Mouse (Mus musculus) embryonic fibroblast, embryonic 13.5 days (primary cell): ENCODE results near the gene Il17rd.

ENCODE experiments used
- CTCF ChIP-seq: IDR thresholded peaks from 2 replicates; pipeline ENCODE4 v1.5.1; 2011; ENCODE audit warnings: mild to moderate bottlenecking, control low read depth, low read length, moderate library complexity, borderline replicate concordance; ENCODE audit not compliant: insufficient read depth
- POLR2A ChIP-seq: IDR thresholded peaks from 2 replicates; pipeline ENCODE4 v1.6.1; 2011; ENCODE audit warnings: low read depth, mild to moderate bottlenecking, control low read depth, low read length, moderate library complexity

DNA sequence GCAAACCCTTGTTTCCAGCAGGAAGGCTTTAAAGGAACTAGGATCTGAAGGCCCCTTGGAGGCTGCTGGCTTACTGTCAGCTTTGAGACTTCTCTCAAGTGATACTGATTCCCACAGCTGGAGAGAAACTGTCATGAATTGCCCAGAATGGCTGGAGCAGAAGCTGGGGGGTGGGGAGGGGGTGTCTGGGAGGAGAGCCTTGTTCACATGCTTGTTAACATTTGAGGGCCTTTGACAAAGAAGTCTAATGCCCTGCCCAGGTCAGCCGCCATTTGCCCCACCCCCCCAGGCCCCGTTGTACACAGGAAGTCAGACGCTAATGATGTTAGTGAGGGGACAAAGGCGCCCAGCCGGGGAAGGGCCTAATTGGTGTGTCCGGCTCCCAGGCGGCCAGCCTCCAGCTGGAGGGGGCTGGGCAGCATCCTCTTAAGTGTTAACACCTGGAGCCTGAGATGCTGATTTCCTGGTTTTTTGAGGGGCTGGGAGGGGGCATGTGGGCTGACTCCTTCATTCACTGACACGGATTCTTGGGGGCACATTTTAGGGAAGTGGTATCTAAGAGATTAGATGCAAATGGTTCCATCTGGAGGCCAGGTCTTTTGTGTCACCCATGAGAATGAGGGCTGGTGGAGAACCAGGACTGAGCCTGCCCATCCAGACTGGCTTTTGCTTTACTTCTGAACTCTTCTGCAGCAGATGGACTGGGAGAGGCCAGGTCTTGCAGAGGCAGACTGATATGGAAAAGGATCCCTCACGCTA lies 27.6 kb downstream of the Il17rd start:
- TF ChIP-seq CTCF (no peak), POLR2A (no peak)
